Mouse (Mus musculus): ENCODE measurements at regions not wholly inside any gene's neighbourhood (a gene's known extent, or its start where the extent isn't known, plus 50 kb on each side); places are given as distances from the start of the nearest gene placed in this dataset.

DNA sequence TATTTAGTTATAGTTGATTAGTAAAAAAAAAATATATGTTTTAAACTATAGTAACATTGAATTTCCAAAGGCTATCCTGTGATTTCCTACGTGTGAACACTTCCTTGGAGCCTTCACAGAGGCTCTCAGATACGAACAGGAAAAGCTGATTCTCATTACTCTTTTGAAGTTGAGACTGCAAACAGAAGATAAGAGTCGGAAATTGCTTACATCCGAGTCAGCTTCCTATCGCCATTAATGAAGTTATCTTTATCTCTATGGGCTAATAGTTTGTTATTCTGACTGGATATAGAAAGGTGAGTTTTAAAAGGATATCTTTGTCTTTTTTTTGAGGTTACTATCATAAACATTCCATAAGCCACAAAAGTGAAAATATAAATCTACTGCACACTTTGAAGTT is 212.8 kb downstream of the Trim52 start:
- Histone ChIP-seq H3K9ac (ENCODE audit: low read depth, low read length) (no peak overlapping the region), H3K4me3 (ENCODE audit: low read depth, low read length) (no peak overlapping the region), H3K27ac (ENCODE audit: low read depth, low read length) (no peak overlapping the region), H3K9me3 (ENCODE audit: control insufficient read depth, low read length) (no peaks in the 10 kb centered on the region), H3K36me3 (ENCODE audit: control insufficient read depth, insufficient read depth, low read length) (no peaks in the 10 kb centered on the region), H3K4me1 (replicated peaks; ENCODE audit: control insufficient read depth, insufficient read depth, low read length) (no peaks in the 10 kb centered on the region), H3K27me3 (ENCODE audit: control insufficient read depth, insufficient read depth, low read length) (no peaks in the 10 kb centered on the region), H3K4me2 (replicated peaks; ENCODE audit: low read depth, low read length) (no peak overlapping the region)
- WGBS, result 59% methylated on average over 5 of the region's 5 CpGs
- ATAC-seq (ENCODE audit: low FRiP score) (no peak), DNase-seq (ENCODE audit: low spot score) (no peak)

DNA sequence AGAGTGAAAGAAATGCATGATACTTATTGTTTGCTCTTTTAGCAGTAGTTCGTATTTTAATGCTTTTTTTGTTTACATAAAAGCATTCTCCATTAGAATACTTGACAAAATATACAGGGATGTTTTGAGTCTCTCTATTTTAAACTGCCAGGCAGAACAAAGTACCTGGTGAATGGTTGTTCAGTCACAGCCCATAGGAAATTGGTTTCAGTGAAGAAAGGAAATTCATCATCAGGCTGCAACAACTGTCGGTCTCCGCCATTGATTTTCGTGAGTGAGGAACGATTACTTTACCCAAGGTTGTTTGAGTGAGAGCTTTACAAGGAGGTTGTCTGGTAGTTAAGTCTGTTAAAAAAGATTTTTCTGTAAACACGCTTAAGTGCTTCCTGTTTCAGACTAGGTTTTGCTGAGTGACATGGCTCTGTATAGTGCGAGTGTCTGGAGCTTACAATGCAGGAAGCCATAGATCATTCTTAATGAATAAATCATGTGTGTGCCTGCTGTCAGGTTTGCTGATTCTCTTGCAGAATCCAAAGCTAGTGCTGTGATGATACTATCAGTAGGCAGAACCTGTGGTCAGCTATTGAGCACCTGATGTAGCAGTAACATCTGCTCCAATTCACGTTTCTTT is 221.8 kb downstream of the Trim52 start:
- Histone ChIP-seq H3K27me3 (ENCODE audit: control insufficient read depth, insufficient read depth, low read length) (no peaks in the 10 kb centered on the region), H3K4me2 (replicated peaks; ENCODE audit: low read depth, low read length) (no peak overlapping the region), H3K36me3 (ENCODE audit: control insufficient read depth, insufficient read depth, low read length) (no peaks in the 10 kb centered on the region), H3K9ac (ENCODE audit: low read depth, low read length) (no peak overlapping the region), H3K4me1 (replicated peaks; ENCODE audit: control insufficient read depth, insufficient read depth, low read length) (no peaks in the 10 kb centered on the region), H3K27ac (ENCODE audit: low read depth, low read length) (no peak overlapping the region), H3K4me3 (ENCODE audit: low read depth, low read length) (no peak overlapping the region), H3K9me3 (ENCODE audit: control insufficient read depth, low read length) (no peaks in the 10 kb centered on the region)
- peak; percentile 49 for ATAC-seq (ENCODE audit: low FRiP score)
- 63% methylated on average over 8 of the region's 8 CpGs for WGBS
- no peak for DNase-seq (ENCODE audit: low spot score)

DNA sequence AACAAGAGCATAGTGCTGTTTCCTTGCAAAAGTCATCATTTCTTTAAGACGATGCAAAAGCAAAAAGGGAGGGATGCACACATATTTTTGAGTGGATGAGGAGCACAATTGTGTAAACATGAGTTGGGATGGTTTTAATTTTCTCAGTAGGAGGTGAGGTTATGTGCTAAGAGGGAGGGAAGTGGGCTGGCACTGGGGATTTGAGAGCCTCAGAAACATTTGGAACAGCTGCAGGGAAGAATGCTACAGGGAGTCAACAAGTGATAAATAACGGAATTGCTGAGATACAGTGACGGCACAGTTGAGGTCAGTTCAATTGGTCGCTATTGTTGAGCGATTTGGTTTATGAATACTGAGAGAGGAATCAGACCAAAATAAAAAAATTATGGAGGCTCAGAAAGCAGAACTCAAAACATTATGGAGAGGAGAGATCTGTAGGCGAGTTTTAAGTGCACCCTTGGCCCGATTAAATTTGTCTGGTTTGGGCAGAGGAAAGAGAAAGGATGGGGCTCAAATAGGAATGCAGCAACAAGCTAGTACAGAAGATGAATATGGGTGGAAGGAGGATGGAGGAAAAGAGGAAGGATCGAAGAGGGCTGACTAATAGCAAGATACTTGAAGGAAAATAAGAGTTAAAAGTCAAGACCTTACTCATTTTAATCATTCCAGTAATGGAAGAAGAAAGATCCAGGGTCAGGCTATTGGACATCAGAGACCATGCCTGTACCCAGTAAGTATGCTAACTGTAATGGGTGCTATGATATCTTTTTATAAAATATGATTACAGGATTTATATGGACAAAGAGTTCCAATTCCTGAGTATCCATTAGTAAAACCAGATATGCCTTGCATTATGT is 259.0 kb downstream of the Trim52 start:
- no peak overlapping the region for H3K4me2 ChIP-seq (replicated peaks; ENCODE audit: low read depth, low read length)
- no peaks in the 10 kb centered on the region for H3K36me3 ChIP-seq (ENCODE audit: control insufficient read depth, insufficient read depth, low read length)
- no peak for DNase-seq (ENCODE audit: low spot score)
- H3K27ac ChIP-seq (ENCODE audit: low read depth, low read length), result no peak overlapping the region
- no peaks in the 10 kb centered on the region for H3K4me1 ChIP-seq (replicated peaks; ENCODE audit: control insufficient read depth, insufficient read depth, low read length)
- no peak overlapping the region for H3K9ac ChIP-seq (ENCODE audit: low read depth, low read length)
- no peak for ATAC-seq (ENCODE audit: low FRiP score)
- H3K9me3 ChIP-seq (ENCODE audit: control insufficient read depth, low read length), result no peaks in the 10 kb centered on the region
- no peak overlapping the region for H3K4me3 ChIP-seq (ENCODE audit: low read depth, low read length)
- H3K27me3 ChIP-seq (ENCODE audit: control insufficient read depth, insufficient read depth, low read length), result no peaks in the 10 kb centered on the region
- WGBS, result 64% methylated on average over 8 of the region's 8 CpGs

DNA sequence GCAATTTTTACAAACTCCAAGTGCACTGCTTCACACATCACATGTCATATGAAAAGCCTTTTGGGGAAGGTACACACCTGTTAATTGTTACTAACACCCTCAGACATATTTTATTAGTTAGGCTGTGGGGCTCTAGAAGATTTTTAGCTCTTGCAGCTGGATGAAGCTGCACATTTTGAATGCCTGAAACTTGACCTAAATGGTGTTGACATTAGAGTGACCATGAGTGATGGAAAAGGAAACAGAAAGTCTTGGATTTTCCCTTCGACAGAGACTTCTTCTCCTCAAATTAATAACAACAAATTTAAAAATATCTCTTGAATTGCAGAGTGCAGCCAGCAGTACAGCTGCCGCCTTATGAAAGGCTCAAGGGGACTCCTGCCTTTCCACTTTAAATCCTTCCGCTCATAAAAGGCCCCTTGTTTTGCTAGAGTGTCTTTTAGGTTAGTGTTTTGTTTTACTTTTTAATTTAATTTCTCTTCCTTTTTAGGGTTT is 259.7 kb downstream of the Trim52 start:
- no peaks in the 10 kb centered on the region for H3K27me3 ChIP-seq (ENCODE audit: control insufficient read depth, insufficient read depth, low read length)
- H3K9me3 ChIP-seq (ENCODE audit: control insufficient read depth, low read length), result no peaks in the 10 kb centered on the region
- no peaks in the 10 kb centered on the region for H3K36me3 ChIP-seq (ENCODE audit: control insufficient read depth, insufficient read depth, low read length)
- no peak overlapping the region for H3K4me2 ChIP-seq (replicated peaks; ENCODE audit: low read depth, low read length)
- no peak overlapping the region for H3K9ac ChIP-seq (ENCODE audit: low read depth, low read length)
- ATAC-seq (ENCODE audit: low FRiP score) (no peak), DNase-seq (ENCODE audit: low spot score) (no peak)
- no peaks in the 10 kb centered on the region for H3K4me1 ChIP-seq (replicated peaks; ENCODE audit: control insufficient read depth, insufficient read depth, low read length)
- H3K4me3 ChIP-seq (ENCODE audit: low read depth, low read length), result no peak overlapping the region
- no peak overlapping the region for H3K27ac ChIP-seq (ENCODE audit: low read depth, low read length)
- 64% methylated on average over 3 of the region's 3 CpGs for WGBS

DNA sequence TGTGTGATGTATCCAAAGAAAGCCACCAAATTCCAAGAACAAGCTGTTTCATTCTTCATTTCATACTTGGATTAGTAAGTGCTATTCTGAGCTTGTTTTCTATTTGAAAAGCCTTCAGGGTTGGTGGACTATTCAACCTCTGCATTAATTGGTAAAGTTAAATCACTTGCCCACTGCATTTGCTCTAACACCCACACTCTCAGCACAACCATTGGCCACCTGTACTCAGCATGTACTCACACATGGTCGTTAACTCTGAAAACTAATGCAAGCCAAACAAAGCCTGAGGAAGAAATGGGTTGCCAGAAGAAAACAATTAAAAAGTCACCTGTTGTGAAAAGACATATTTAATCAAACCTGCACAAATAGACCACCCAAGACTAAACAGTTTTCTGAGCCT is 267.5 kb downstream of the Trim52 start:
- H3K4me1 ChIP-seq (replicated peaks; ENCODE audit: control insufficient read depth, insufficient read depth, low read length), result no peaks in the 10 kb centered on the region
- H3K27me3 ChIP-seq (ENCODE audit: control insufficient read depth, insufficient read depth, low read length), result no peaks in the 10 kb centered on the region
- no peak overlapping the region for H3K4me3 ChIP-seq (ENCODE audit: low read depth, low read length)
- no peaks in the 10 kb centered on the region for H3K9me3 ChIP-seq (ENCODE audit: control insufficient read depth, low read length)
- DNase-seq (ENCODE audit: low spot score) (no peak), ATAC-seq (ENCODE audit: low FRiP score) (no peak)
- no peaks in the 10 kb centered on the region for H3K36me3 ChIP-seq (ENCODE audit: control insufficient read depth, insufficient read depth, low read length)
- no peak overlapping the region for H3K9ac ChIP-seq (ENCODE audit: low read depth, low read length)
- WGBS, result 60% methylated on average over 1 of the region's 1 CpGs
- no peak overlapping the region for H3K4me2 ChIP-seq (replicated peaks; ENCODE audit: low read depth, low read length)
- H3K27ac ChIP-seq (ENCODE audit: low read depth, low read length), result no peak overlapping the region

DNA sequence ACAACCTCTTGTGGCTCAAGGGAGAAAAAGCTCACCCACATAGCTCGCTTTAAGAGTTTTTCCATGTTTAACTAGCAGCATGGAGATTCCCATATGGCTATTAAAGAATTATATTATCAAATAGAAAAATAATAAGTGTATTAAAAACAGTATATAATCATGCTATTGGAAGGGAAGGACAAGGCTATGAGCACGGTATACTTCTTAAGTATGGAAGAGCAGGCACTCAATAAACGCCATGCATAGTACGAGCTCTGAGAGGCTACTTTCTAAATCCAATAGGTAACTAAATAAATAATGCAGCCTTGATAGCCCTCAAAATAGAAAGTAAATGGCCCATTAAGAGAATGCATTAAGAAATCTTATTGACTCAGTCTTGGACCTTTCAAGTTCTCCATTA is 273.6 kb downstream of the Trim52 start:
- Histone ChIP-seq H3K9ac (ENCODE audit: low read depth, low read length) (no peak overlapping the region), H3K4me1 (replicated peaks; ENCODE audit: control insufficient read depth, insufficient read depth, low read length) (no peaks in the 10 kb centered on the region), H3K27ac (ENCODE audit: low read depth, low read length) (no peak overlapping the region), H3K27me3 (ENCODE audit: control insufficient read depth, insufficient read depth, low read length) (no peaks in the 10 kb centered on the region), H3K9me3 (ENCODE audit: control insufficient read depth, low read length) (no peaks in the 10 kb centered on the region), H3K4me2 (replicated peaks; ENCODE audit: low read depth, low read length) (no peak overlapping the region), H3K36me3 (ENCODE audit: control insufficient read depth, insufficient read depth, low read length) (no peaks in the 10 kb centered on the region), H3K4me3 (ENCODE audit: low read depth, low read length) (no peak overlapping the region)
- WGBS, result 91% methylated on average over 4 of the region's 4 CpGs
- DNase-seq (ENCODE audit: low spot score), result no peak
- no peak for ATAC-seq (ENCODE audit: low FRiP score)

DNA sequence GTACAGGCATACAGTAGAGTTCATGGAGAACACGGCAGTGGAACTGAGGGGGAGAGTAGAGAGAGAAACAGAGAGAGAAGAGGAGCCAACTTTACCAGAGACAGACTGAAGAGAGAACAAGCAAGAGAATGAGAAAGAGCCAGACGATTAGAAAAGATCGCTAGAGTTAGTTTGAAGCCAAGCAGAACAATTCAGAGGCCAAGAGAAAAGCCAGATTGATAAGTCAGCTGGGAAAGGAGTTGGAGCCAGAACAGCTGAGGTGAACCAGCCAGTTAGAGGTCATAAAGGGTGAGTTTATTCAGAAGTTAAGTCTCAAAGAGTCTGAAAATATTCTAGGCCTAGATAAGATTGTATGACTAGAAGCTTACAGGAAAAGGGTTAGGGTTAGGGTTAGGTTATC is 281.7 kb downstream of the Trim52 start:
- WGBS, result 87% methylated on average over 3 of the region's 3 CpGs
- H3K27me3 ChIP-seq (ENCODE audit: control insufficient read depth, insufficient read depth, low read length), result no peaks in the 10 kb centered on the region
- no peak for DNase-seq (ENCODE audit: low spot score)
- H3K4me2 ChIP-seq (replicated peaks; ENCODE audit: low read depth, low read length), result no peak overlapping the region
- H3K4me1 ChIP-seq (replicated peaks; ENCODE audit: control insufficient read depth, insufficient read depth, low read length), result no peaks in the 10 kb centered on the region
- no peaks in the 10 kb centered on the region for H3K9me3 ChIP-seq (ENCODE audit: control insufficient read depth, low read length)
- no peak overlapping the region for H3K4me3 ChIP-seq (ENCODE audit: low read depth, low read length)
- no peak overlapping the region for H3K9ac ChIP-seq (ENCODE audit: low read depth, low read length)
- no peak overlapping the region for H3K27ac ChIP-seq (ENCODE audit: low read depth, low read length)
- no peaks in the 10 kb centered on the region for H3K36me3 ChIP-seq (ENCODE audit: control insufficient read depth, insufficient read depth, low read length)
- no peak for ATAC-seq (ENCODE audit: low FRiP score)

DNA sequence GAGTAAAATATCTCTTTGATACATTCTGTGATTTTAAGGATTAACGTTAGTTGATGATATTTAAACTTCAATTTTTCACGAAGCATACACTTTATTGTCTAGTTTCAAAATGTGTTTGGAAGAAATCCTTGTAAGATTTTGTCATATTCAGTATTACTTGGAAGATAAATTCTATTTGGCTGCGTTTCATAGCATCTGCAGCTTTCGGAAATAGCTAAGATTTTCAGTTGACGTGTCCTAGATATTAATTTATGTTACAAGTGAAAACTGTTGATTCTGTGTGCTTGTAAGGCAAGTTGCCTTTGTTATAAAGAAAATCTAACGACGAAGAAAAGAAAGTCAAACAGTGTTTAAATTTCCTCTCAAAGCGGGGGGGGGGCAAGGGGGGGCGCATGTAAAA is 284.5 kb downstream of the Trim52 start:
- no peak overlapping the region for H3K27ac ChIP-seq (ENCODE audit: low read depth, low read length)
- no peak overlapping the region for H3K4me3 ChIP-seq (ENCODE audit: low read depth, low read length)
- no peaks in the 10 kb centered on the region for H3K27me3 ChIP-seq (ENCODE audit: control insufficient read depth, insufficient read depth, low read length)
- ATAC-seq (ENCODE audit: low FRiP score), result no peak
- no peak for DNase-seq (ENCODE audit: low spot score)
- H3K9me3 ChIP-seq (ENCODE audit: control insufficient read depth, low read length), result no peaks in the 10 kb centered on the region
- no peak overlapping the region for H3K4me2 ChIP-seq (replicated peaks; ENCODE audit: low read depth, low read length)
- H3K36me3 ChIP-seq (ENCODE audit: control insufficient read depth, insufficient read depth, low read length), result no peaks in the 10 kb centered on the region
- H3K9ac ChIP-seq (ENCODE audit: low read depth, low read length), result no peak overlapping the region
- 92% methylated on average over 9 of the region's 9 CpGs for WGBS
- H3K4me1 ChIP-seq (replicated peaks; ENCODE audit: control insufficient read depth, insufficient read depth, low read length), result no peaks in the 10 kb centered on the region

DNA sequence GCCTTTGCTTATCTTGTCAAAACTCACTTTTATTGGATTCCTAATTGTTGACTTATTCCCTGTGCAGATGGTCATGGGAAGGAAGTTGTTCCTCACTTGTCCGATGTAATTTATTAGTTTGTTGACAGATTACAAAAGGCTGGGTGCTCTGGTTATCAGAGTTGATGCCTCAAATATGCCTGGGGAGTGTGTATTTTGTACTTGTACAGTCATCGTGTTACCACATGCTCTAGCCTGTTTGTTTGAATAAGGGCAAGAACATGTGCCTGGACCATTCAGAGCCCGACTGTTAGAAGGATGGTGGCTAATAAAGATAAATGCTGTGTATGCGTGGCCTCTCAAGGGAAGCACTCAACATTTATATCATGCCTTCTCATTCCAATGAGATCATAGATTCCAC is 288.0 kb downstream of the Trim52 start:
- DNase-seq (ENCODE audit: low spot score) (no peak), ATAC-seq (ENCODE audit: low FRiP score) (no peak)
- Histone ChIP-seq H3K4me3 (ENCODE audit: low read depth, low read length) (no peak overlapping the region), H3K4me1 (replicated peaks; ENCODE audit: control insufficient read depth, insufficient read depth, low read length) (no peaks in the 10 kb centered on the region), H3K27me3 (ENCODE audit: control insufficient read depth, insufficient read depth, low read length) (no peaks in the 10 kb centered on the region), H3K36me3 (ENCODE audit: control insufficient read depth, insufficient read depth, low read length) (no peaks in the 10 kb centered on the region), H3K9ac (ENCODE audit: low read depth, low read length) (no peak overlapping the region), H3K9me3 (ENCODE audit: control insufficient read depth, low read length) (no peaks in the 10 kb centered on the region), H3K4me2 (replicated peaks; ENCODE audit: low read depth, low read length) (no peak overlapping the region), H3K27ac (ENCODE audit: low read depth, low read length) (no peak overlapping the region)
- 85% methylated on average over 4 of the region's 4 CpGs for WGBS

Data from hindbrain, embryonic 11.5 days (tissue).